Mouse (Mus musculus) MEL (cell line): Measurements from ENCODE around the gene Lman1l. TPM values are rescaled to one million over a fixed set of nuclear protein-coding genes. Genes with fewer than 3 reads are reported as not detected.

Experiments
- DNase-seq: peaks from one replicate; pipeline ENCODE4 v3.0.0; 2011; ENCODE audit warnings: low read depth, low spot score
- H3K27ac ChIP-seq: 2 replicates; pipeline ENCODE4 v1.5.1; 2012; ENCODE audit warnings: low read depth, mild to moderate bottlenecking, control low read depth, low read length, moderate library complexity; ENCODE audit not compliant: control insufficient read depth
- H3K27me3 ChIP-seq, 2 experiments: fragments of 150-350 bp in 1 of 2; sonication (generic) in 1 of 2; 2 replicates each; pipeline ENCODE4 v1.6.1; 2012; ENCODE audit warnings: low read length in 2 of 2, mild to moderate bottlenecking in 2 of 2, improper control_type of control experiment in 1 of 2, moderate library complexity in 1 of 2; ENCODE audit not compliant: insufficient read depth in 2 of 2, control insufficient read depth in 1 of 2
- H3K36me3 ChIP-seq, 2 experiments: 2 replicates each; pipeline ENCODE4 v1.6.1; 2012 to 2014; ENCODE audit warnings: low read length in 2 of 2, improper control_type of control experiment in 1 of 2, inconsistent platforms in 1 of 2, mild to moderate bottlenecking in 1 of 2; ENCODE audit not compliant: insufficient read depth in 2 of 2, control insufficient read depth in 1 of 2
- H3K4me1 ChIP-seq, 2 experiments: fragments of 150-350 bp in 1 of 2; sonication (generic) in 1 of 2; 2 replicates each; pipeline ENCODE4 v1.6.1; 2012; ENCODE audit warnings: low read length in 2 of 2, improper control_type of control experiment in 1 of 2, mild to moderate bottlenecking in 1 of 2; ENCODE audit not compliant: insufficient read depth in 2 of 2, control insufficient read depth in 1 of 2
- H3K4me3 ChIP-seq, 2 experiments: fragments of 150-350 bp in 1 of 2; sonication (generic) in 1 of 2; 2 replicates each; pipeline ENCODE4 v1.5.1; 2012; ENCODE audit warnings: low read depth in 2 of 2, low read length in 2 of 2, mild to moderate bottlenecking in 2 of 2, moderate library complexity in 2 of 2, control low read depth in 1 of 2, improper control_type of control experiment in 1 of 2; ENCODE audit not compliant: control insufficient read depth in 1 of 2, insufficient read depth in 1 of 2
- H3K79me2 ChIP-seq: 2 replicates; pipeline ENCODE4 v1.6.1; 2012; ENCODE audit warnings: mild to moderate bottlenecking, low read length, moderate library complexity; ENCODE audit not compliant: control insufficient read depth, poor library complexity, insufficient read depth
- H3K9ac ChIP-seq: 2 replicates; pipeline ENCODE4 v1.6.1; 2012; ENCODE audit warnings: low read depth, mild to moderate bottlenecking, control low read depth, low read length, moderate library complexity; ENCODE audit not compliant: control insufficient read depth, poor library complexity, severe bottlenecking
- H3K9me3 ChIP-seq: fragments of 150-350 bp; sonication (generic); replicated peaks from 2 replicates; pipeline ENCODE4 v1.6.1; 2012; ENCODE audit warnings: mild to moderate bottlenecking, low read length, improper control_type of control experiment, moderate library complexity; ENCODE audit not compliant: insufficient read depth
- CHD2 ChIP-seq: IDR thresholded peaks from 2 replicates; pipeline ENCODE4 v1.6.1; 2011; ENCODE audit warnings: low read length, improper control_type of control experiment
- ELF1 ChIP-seq: IDR thresholded peaks from 2 replicates; pipeline ENCODE4 v1.6.1; 2014; ENCODE audit warnings: low read depth, mild to moderate bottlenecking, inconsistent platforms, low read length, improper control_type of control experiment, moderate library complexity
- ETS1 ChIP-seq: IDR thresholded peaks from 2 replicates; pipeline ENCODE4 v1.6.1; 2012; ENCODE audit warnings: low read depth, mild to moderate bottlenecking, inconsistent platforms, low read length, improper control_type of control experiment, moderate library complexity
- GABPA ChIP-seq: IDR thresholded peaks from 2 replicates; pipeline ENCODE4 v1.6.1; 2012; ENCODE audit warnings: low read depth, mild to moderate bottlenecking, inconsistent platforms, low read length, improper control_type of control experiment, moderate library complexity
- HCFC1 ChIP-seq: IDR thresholded peaks from 2 replicates; pipeline ENCODE4 v1.6.1; 2012; ENCODE audit warnings: low read depth, mild to moderate bottlenecking, inconsistent platforms, low read length, improper control_type of control experiment, moderate library complexity
- JUND ChIP-seq: IDR thresholded peaks from 2 replicates; pipeline ENCODE4 v1.6.1; 2011; ENCODE audit warnings: low read depth, mild to moderate bottlenecking, improper control_type of control experiment, low read length
- MAFK ChIP-seq: IDR thresholded peaks from 2 replicates; pipeline ENCODE4 v1.6.1; 2011; ENCODE audit warnings: low read depth, mild to moderate bottlenecking, low read length, improper control_type of control experiment, borderline replicate concordance
- MAX ChIP-seq: IDR thresholded peaks from 2 replicates; pipeline ENCODE4 v1.6.1; 2011; ENCODE audit warnings: low read length, improper control_type of control experiment
- MAZ ChIP-seq: IDR thresholded peaks from 2 replicates; pipeline ENCODE4 v1.6.1; 2012; ENCODE audit warnings: low read depth, mild to moderate bottlenecking, inconsistent platforms, low read length, improper control_type of control experiment
- MEF2A ChIP-seq: IDR thresholded peaks from 2 replicates; pipeline ENCODE4 v1.6.1; 2014; ENCODE audit warnings: low read depth, mild to moderate bottlenecking, inconsistent platforms, low read length, improper control_type of control experiment; ENCODE audit not compliant: poor library complexity, insufficient replicate concordance, severe bottlenecking; ENCODE audit errors: extremely low read depth
- MXI1 ChIP-seq: IDR thresholded peaks from 2 replicates; pipeline ENCODE4 v1.6.1; 2011; ENCODE audit warnings: mild to moderate bottlenecking, low read depth, low read length, improper control_type of control experiment
- MYB ChIP-seq: IDR thresholded peaks from 2 replicates; pipeline ENCODE4 v1.6.1; 2011; ENCODE audit warnings: mild to moderate bottlenecking, low read depth, low read length, improper control_type of control experiment
- MYC ChIP-seq: IDR thresholded peaks from 2 replicates; pipeline ENCODE4 v1.6.1; 2011; ENCODE audit warnings: low read depth, mild to moderate bottlenecking, low read length, improper control_type of control experiment, moderate library complexity
- NRF1 ChIP-seq: IDR thresholded peaks from 2 replicates; pipeline ENCODE4 v1.6.1; 2014; ENCODE audit warnings: low read depth, mild to moderate bottlenecking, inconsistent platforms, low read length, improper control_type of control experiment, moderate library complexity; ENCODE audit not compliant: poor library complexity, insufficient read depth, severe bottlenecking
- POLR2AphosphoS2 ChIP-seq: IDR thresholded peaks from 2 replicates; pipeline ENCODE4 v1.6.1; 2011; ENCODE audit warnings: low read length, improper control_type of control experiment
- POLR2AphosphoS5 ChIP-seq: IDR thresholded peaks from 2 replicates; pipeline ENCODE4 v1.6.1; 2012; ENCODE audit warnings: low read depth, borderline replicate concordance, mild to moderate bottlenecking, inconsistent platforms, low read length, moderate library complexity, mixed read lengths
- SIN3A ChIP-seq: IDR thresholded peaks from 2 replicates; pipeline ENCODE4 v1.6.1; 2012; ENCODE audit warnings: low read length, improper control_type of control experiment, inconsistent platforms
- TAL1 ChIP-seq: IDR thresholded peaks from 2 replicates; pipeline ENCODE4 v1.6.1; 2012; ENCODE audit warnings: mild to moderate bottlenecking, inconsistent platforms, low read length, moderate library complexity, mixed read lengths
- TCF12 ChIP-seq: IDR thresholded peaks from 2 replicates; pipeline ENCODE4 v1.6.1; 2014; ENCODE audit warnings: low read depth, mild to moderate bottlenecking, inconsistent platforms, low read length, improper control_type of control experiment, moderate library complexity
- UBTF ChIP-seq: IDR thresholded peaks from 2 replicates; pipeline ENCODE4 v1.6.1; 2012; ENCODE audit warnings: low read depth, mild to moderate bottlenecking, inconsistent platforms, low read length, improper control_type of control experiment, moderate library complexity, borderline replicate concordance; ENCODE audit not compliant: insufficient read depth
- USF2 ChIP-seq, 2 experiments: IDR thresholded peaks; 2 replicates each; pipeline ENCODE4 v1.6.1; 2011 to 2012; ENCODE audit warnings: improper control_type of control experiment in 2 of 2, low read length in 2 of 2, borderline replicate concordance in 1 of 2, inconsistent platforms in 1 of 2, low read depth in 1 of 2, mild to moderate bottlenecking in 1 of 2; ENCODE audit not compliant: insufficient read depth in 1 of 2
- ZKSCAN1 ChIP-seq: IDR thresholded peaks from 2 replicates; pipeline ENCODE4 v1.6.1; 2012; ENCODE audit warnings: low read depth, mild to moderate bottlenecking, inconsistent platforms, low read length, improper control_type of control experiment, moderate library complexity
- ZMIZ1 ChIP-seq: IDR thresholded peaks from 2 replicates; pipeline ENCODE4 v1.6.1; 2012; ENCODE audit warnings: low read depth, mild to moderate bottlenecking, inconsistent platforms, low read length, improper control_type of control experiment, moderate library complexity
- ZNF384 ChIP-seq: IDR thresholded peaks from 2 replicates; pipeline ENCODE4 v1.6.1; 2012; ENCODE audit warnings: low read depth, mild to moderate bottlenecking, inconsistent platforms, low read length, improper control_type of control experiment
- polyA plus RNA-seq, 2 experiments: library from polyadenylated mRNA; stranded (reverse) in 1 of 2; unstranded in 1 of 2; fragments of >175 nt in 1 of 2; fragments of >200 nt in 1 of 2; gene quantifications; 2 replicates each; pipeline versions ENCODE4 v1.2.1 to v1.2.4; 2012; ENCODE audit warnings: low replicate concordance in 2 of 2, low read depth in 1 of 2; ENCODE audit not compliant: insufficient read length in 2 of 2, insufficient read depth in 1 of 2, missing spikeins in 1 of 2
- total RNA-seq: library from RNA; depleted of rRNA; stranded (reverse); fragments of 300-350 nt; gene quantifications from 2 replicates; pipeline ENCODE4 v1.2.3, GENCODE M21; 2012

Gene Lman1l
- total and polyA plus RNA-seq, 3 experiments, result 0.08 to 0.11 TPM; not detected in 1

- TF ChIP-seq SIN3A (peak; percentile 83), ZKSCAN1 (no peak), GABPA (no peak), ZMIZ1 (peak; percentile 74), MYC (no peak), TCF12 (peak; percentile 66), NRF1 (peak; percentile 92), HCFC1 (peak; percentile 61; the same call in 1 of the 2 replicates)
Measured at GRCm38 (mm10) chr9:57644944-57645893, 24.6 kb upstream of the Lman1l start (continued).

GRCm38 (mm10) chr9:57644442-57644943 is 23.9 kb upstream of the Lman1l start:
- Histone ChIP-seq H3K9me3 (no peaks in the 10 kb centered on the region), H3K79me2 (peaks cover 61% of the 10 kb centered on the region), H3K9ac (peak overlapping the region; percentile 98), H3K4me1 (peaks cover 28 to 65% of the 10 kb centered on the region in 2 experiments), H3K27ac (peak overlapping the region; percentile 84), H3K36me3 (peaks cover 0 to 47% of the 10 kb centered on the region in 2 experiments; a peak in 3 of 4 replicates), H3K27me3 (no peaks in the 10 kb centered on the region), H3K4me3 (peak overlapping the region; percentile 85 to 89)
- TF ChIP-seq MYB, result no peak
- 0 out of 2 replicates have a peak, but pooled peaks have one; percentile 43 for TF ChIP-seq MAX
- TF ChIP-seq JUND, result no peak
- TF ChIP-seq MXI1, result 0 out of 2 replicates have a peak, but pooled peaks have one; percentile 0
- 0 out of 2 replicates have a peak, but pooled peaks have one; percentile 7 for TF ChIP-seq TCF12
- no peak for TF ChIP-seq MEF2A
- peak; percentile 52 for DNase-seq

GRCm38 (mm10) chr9:57643856-57644180 is 23.2 kb upstream of the Lman1l start:
- no peaks in the 10 kb centered on the region for H3K9me3 ChIP-seq
- H3K79me2 ChIP-seq, result peaks cover 67% of the 10 kb centered on the region
- DNase-seq, result peak; percentile 91
- H3K4me3 ChIP-seq, result peak overlapping the region; percentile 85 to 89
- peaks cover 32 to 71% of the 10 kb centered on the region in 2 experiments for H3K4me1 ChIP-seq
- H3K27me3 ChIP-seq, result no peaks in the 10 kb centered on the region
- H3K27ac ChIP-seq, result peak overlapping the region; percentile 84
- H3K36me3 ChIP-seq, result peaks cover 0 to 54% of the 10 kb centered on the region in 2 experiments; a peak in 3 of 4 replicates
- peak overlapping the region; percentile 98 for H3K9ac ChIP-seq
- TF ChIP-seq ZMIZ1 (0 out of 2 replicates have a peak, but pooled peaks have one; percentile 11), POLR2AphosphoS2 (peak; percentile 66; the same call in 1 of the 2 replicates), USF2 (IDR thresholded peaks at IDR 0.05; ENCODE audit: borderline replicate concordance in 1 of 2, insufficient read depth in 1 of 2, low read depth in 1 of 2, low read length in 2 of 2) (no peak), HCFC1 (no peak), MAFK (no peak), CHD2 (no peak), TAL1 (peak; percentile 98), ETS1 (peak; percentile 81), MAX (peak; percentile 99), ZKSCAN1 (no peak), GABPA (no peak), ZNF384 (no peak), POLR2AphosphoS5 (0 out of 2 replicates have a peak, but pooled peaks have one; percentile 24), ELF1 (peak; percentile 61; the same call in 1 of the 2 replicates), UBTF (no peak), MAZ (no peak; the same call in 1 of the 2 replicates), JUND (no peak)
